Mouse (Mus musculus) bone marrow macrophage, adult 2 months (primary cell): Measurements from ENCODE around the gene Ptges.

Source experiments
- CTCF ChIP-seq: IDR thresholded peaks from 2 replicates; pipeline ENCODE4 v1.5.1; 2012; ENCODE audit warnings: low read depth, mild to moderate bottlenecking, low read length, moderate library complexity
- POLR2A ChIP-seq: IDR thresholded peaks from 2 replicates; pipeline ENCODE4 v1.6.1; 2012; ENCODE audit warnings: mild to moderate bottlenecking, low read depth, low read length, borderline replicate concordance

DNA sequence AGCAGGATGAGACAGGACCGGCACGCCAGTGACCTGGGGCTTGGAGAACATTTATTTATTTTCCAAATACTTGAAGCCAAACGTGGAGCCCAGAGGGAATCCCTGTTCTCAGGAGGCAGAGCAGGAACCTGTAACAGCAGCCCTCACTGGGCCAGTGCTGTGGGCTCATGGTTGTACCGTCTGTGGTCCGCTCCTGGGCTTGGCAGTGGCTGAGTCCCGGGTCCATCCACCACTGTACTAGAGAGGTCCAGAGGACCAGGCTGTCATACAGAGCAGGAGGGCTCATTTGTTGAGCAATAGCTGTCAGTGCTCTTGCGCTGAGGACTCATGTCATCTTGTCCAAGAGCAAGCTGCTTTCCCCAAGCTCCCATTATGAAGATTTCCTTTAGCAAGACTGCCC lies 54.6 kb downstream of the Ptges start:
- TF ChIP-seq CTCF: no peak
- TF ChIP-seq POLR2A: no peak
